Mouse (Mus musculus) kidney, postnatal 10 days (tissue): Measurements from ENCODE around the gene Adgrg2.

ENCODE experiments used
- DNase-seq: peaks from one replicate; pipeline ENCODE4 v3.0.0; 2021; ENCODE audit warnings: mixed read lengths

Gene Adgrg2

DNA sequence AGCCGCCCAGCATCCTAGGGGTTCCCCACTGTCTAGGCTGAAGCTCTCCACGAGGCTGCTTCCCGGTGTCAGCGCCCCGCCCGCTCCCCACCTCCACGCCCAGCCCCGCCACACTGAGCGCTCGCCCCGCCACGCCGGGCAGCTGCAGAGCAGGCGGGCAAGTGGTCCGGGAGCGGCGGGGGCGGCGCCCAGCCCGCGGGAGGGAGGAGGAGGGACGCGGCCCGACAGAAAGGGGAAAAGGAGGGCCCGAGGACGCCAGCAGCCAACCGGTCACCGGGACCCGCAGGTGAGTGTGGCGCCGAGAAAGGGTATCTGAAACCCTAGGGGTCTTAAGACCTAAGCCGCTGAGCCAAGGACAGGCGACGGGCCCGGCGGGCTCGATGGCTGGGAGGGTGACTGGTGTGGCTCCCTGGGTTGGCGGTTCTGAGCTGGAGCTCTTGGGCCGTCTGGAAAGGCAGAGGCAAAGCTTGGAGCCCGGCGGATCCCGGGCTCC, at the start of gene Adgrg2:
Adgrg2 (plus strand) TSS at position 227 of the 493 bp plus-strand sequence.
- peak; percentile 34 for DNase-seq

DNA sequence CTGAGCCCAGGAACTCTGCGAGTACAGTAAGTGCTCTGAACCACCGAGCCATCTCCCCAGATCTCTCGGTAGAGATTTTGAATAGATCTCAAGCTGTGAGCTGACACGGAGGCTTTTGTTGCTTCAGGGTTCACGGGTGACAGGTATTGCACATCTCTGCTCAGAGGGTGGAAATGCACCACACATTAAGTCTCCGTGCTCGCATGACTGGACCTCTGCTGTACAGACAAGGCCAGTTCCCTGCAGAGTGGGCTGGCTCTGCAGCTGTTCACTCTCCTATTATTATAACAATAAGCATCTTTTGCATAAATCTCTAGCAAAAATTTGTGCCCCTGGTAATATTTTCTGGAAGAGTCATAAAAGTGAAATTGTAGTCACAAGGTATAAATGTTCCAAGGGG, 39.5 kb upstream of the Adgrg2 start:
- DNase-seq, result no peak

DNA sequence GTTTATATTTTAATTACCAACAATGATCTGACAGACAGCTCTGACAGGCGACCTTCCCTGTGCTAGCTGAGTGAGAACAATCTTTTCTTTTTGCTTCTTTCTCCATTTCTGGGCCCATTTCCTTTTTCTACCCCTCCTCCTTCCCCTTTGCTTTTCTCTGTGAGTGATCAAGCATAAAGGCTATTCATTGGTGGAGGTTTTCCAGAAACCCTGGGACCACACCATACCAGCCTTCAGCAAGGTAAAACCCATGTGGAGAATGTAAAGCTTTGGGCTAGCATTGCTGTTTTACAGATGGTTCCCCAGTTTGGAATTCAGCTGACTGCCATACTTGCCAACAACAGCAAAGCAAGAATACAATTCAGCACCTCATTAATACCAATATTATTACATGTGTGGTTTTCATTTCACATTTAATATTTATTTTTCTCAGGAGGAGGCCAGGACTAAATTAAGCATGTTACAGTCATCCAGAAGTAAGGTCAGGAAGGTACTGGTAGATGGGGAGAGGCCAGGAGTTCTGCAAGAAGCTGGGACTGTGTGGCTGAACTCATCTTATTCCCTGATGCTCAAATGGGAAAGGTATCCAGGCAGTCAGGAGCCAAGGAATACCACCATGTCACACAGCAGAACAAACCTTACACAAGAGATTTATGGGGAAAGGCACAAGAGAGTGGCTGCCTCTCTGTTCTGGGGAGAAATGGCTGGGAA, 38.4 kb upstream of the Adgrg2 start:
- no peak for DNase-seq

DNA sequence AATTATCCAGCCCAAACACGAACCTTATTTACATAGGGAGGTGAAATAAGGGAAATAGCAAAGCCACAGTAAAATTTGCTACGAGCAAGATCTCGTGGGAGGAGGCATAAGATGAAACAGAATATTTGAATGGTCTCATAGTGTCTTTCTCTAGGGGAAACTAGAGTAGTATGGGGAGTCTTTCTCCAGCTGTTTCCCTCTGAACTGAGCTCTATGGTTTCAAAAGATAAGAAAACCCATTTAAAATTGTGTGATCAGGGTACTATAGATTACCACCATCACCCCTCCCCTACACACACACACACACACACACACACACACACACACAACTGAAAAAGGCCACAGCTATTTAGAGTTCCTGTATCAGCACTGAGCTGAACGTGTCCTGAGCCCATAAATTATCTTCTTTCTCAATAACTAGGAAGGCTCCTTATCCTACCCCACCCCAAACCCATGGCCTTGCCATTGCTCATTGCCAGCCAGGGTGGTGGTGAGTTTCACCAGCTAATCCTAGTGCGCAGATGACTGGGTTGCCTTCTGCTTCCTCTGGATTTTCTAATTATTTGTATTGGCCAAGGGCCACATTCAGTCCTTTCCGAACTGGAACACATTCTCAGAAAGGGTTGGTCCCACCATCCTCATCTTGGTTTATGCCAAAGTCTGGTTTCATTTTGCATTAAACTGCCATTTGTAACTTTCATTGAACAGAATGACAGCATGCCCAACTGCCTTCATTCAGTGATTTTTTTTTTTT, 5.6 kb upstream of the Adgrg2 start:
- no peak for DNase-seq

DNA sequence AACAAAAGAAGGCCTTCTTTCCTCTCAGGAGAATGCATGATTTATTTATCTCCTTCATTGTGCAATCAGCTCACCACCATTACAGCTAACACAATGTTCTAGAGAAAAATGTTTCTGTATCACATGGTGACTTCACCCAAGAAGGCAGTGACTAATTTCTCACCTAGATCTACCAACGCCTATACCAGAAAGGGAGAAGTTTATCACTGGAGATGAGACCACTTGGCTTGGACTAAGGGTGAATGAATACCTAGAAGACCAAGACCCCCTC, 5.1 kb upstream of the Adgrg2 start:
- no peak for DNase-seq

DNA sequence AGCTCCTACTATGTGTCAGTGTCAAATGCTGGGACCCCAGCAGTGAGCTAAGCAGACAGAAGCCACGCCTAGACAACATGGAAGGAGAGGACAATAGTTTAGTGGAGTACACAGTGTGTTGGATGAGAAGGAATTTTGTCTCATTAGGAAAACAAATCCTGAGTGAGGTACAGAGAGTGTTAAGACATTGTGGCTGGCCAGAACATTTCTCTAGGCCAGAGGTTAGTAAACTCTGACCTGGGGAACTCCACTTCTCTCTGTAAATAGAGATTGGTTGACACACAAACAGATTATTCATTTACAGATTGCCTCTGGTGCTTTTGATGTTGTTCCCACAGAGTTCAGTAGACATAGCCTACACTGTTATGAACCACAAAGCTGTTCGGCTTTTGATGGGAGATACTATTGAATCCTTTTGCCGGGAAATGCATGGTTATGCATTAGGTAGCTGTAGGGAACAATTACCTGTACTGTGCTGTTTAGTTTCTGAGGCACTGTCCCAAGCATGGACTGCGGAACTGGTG, 22.5 kb downstream of the Adgrg2 start:
- DNase-seq, result no peak

DNA sequence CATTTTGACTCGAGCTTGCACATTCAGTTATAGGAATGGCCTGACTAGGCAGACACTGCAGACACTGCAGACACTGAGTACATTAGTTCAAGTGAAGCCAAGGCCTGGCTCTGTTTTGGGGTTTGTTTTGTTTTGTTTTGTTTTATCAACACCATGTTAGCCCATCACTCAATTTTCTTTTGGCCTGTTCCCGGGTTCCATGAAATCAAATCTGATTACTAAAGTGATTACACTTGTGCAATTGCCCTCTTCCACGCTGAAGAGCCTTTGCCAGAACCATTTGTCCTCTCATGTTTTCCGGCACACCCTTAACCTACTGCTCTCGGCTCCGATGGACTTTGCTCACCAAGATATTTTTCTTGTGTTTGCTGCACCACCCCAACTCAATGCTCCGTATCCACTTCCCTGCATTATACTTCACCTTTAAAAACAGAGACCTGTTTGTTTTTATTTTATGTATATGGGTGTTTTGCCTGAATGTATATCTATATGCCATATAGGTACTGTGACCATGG, 23.4 kb downstream of the Adgrg2 start:
- DNase-seq, result no peak

DNA sequence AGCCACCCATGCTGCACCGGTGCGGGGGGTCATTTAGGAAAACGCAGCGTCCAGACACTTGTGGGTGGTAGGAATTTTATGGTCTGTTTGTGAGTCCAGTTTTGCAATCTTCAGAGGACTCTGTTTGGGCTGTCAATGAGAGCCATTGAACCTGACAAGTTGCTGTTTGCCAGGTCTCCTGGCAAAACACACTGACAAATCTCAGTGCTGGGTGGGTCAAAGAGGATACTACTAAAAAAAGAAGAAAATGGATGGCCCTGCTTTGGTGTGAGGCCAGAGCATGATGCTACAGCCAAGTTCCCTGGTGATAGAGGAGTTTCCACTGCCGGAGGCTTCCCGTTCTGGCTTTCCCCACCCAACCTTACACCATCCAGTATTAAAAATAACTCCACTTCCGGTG, 27.9 kb downstream of the Adgrg2 start:
- DNase-seq, result no peak

DNA sequence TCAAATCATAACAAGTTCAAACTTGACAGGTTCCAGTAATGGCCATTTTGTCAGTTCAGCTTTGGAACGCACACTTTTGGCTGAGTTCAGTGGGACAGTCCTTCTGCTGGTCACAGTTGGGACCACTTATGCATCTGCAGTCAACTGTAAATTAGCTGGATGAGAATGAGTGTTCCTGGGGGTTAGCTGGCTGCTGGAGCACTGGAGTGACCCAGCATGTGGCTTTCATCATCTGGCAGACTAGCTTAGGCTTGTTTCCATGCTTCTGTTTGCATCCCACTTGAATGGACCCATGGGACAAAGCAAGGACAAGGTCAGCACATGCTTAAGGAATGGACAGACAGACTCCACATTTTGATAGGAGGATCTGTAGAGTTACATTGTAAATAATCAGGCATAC, 33.2 kb downstream of the Adgrg2 start:
- DNase-seq, result peak; percentile 36

DNA sequence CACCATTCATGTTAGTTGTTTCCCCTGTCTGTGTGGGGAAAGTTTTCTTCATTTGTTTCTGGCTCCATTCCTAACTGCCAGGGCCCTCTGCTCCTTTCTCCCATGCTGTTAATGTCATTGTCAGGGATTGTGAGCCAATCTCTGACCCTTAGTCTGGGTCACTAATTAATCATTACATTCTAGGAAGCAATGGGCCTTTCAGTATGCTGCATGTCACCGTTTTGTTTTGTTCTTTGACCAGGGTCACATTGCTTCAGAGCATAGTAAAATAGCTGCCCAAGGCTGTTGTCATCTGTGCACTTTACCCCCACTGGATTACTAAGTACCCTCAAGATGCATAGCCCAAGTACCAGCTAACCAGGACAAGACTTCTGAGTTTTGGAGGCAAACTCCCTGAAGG, 36.0 kb downstream of the Adgrg2 start:
- peak; percentile 6 for DNase-seq

DNA sequence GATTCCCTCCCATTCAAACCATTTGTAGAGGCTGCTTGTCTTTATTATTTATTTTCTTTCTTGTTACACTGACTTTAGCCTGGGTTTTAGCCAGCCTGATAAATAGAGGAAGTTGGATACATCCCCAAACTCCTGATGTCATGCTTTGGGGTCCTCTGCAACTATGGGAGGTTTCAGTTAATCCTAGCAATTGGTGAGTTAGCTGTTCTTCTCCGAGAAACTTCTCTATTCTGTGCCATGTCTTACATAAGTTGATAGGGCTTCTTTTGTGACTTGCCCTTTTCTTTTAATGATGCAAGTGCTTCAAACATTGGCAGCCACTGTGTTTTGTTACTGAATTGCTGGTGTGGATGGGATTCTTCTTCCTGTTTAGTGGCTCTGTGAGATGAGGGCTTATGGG, 36.4 kb downstream of the Adgrg2 start:
- DNase-seq, result no peak

DNA sequence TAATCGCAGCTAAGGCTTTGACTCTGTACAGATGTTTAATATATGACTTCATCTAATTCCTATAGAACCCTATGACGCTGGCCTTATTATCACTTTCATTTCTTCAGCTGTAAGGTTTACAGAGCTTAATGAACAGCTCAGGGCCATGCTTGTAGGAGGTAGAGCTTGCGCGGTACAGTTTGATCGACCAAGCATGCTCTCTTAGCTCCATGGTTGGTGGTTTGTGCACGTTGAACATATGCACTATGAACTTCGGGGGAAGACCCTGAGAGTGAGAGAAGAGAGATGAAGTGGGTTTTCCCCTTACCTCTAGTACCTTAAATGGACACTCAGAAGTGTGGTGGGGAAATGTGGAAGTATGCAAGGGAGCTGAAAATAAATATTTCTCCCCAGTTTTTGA, 41.7 kb downstream of the Adgrg2 start:
- no peak for DNase-seq

DNA sequence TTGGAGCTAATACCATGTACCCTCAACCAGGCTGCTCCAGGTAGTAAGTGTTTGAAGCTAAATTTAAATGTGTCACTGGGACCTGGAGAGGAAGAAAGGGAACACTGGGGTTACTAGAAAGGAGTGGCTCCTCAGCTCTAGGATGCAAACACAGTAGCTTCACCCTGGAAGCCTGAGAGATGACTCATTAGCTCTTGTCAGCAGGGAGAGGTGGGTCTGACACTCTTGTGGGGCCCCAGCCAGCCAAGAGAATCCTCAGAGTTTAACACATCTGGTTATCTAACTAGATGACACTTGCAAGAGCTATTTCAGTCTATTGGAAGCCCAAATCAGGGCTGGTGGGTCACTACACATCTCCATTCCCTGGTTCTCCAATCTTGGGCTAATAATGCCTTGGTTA, 50.8 kb downstream of the Adgrg2 start:
- no peak for DNase-seq

DNA sequence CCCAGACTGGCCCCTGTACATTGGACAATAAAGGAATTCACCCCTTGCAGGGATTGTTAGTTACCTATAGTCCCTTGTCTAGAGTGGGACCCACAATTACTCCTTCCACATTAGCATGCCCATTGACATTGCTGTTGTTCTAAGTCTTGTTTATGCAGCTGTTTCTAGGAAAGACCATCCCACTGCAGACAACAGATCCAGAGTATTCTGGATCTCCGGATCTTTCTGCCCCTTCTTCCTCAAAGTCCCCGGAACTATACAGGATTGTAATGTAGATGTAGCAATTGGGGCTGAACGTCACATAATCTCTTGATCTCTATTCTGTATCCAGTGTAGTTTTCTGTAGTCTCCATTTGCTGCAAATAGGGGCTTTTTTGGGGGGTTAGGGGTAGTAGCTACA, 57.9 kb downstream of the Adgrg2 start:
- no peak for DNase-seq

DNA sequence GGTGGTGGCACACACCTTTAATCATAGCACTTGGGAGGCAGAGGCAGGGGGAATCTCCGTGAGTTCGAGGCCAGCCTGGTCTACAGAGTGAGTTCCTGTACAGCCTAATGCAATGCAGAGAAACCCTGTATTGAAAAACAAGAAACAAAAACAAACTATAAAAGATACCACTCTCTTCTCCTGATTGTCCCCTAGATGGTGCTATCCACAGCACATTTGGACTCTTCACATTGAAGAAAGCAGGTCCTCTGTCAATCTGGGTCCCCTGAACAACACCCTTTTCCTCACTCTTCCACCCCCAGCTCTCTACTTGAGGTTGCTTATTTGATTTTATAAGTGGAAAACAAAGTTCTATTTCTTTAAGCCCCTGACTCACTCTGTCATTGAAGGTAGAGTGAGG, 58.9 kb downstream of the Adgrg2 start:
- DNase-seq, result no peak

DNA sequence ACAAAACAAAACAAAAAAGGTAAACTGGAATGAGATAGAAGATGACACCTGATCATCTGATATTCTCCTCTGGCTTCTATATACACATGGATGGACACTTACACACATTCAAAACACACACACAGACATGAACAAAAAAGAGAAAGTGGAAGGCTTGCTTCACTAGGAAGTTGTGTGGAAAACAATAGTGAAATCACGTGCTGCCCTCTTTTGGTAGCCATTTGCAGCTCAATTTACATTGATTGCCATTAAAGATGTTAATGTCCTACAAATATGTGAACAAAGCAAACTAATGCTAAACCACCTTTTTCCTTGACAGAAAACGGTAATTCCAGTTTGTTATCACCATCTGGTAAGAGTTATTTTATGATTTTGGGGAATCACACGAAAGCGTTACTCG, 65.2 kb downstream of the Adgrg2 start:
- DNase-seq, result peak; percentile 16

DNA sequence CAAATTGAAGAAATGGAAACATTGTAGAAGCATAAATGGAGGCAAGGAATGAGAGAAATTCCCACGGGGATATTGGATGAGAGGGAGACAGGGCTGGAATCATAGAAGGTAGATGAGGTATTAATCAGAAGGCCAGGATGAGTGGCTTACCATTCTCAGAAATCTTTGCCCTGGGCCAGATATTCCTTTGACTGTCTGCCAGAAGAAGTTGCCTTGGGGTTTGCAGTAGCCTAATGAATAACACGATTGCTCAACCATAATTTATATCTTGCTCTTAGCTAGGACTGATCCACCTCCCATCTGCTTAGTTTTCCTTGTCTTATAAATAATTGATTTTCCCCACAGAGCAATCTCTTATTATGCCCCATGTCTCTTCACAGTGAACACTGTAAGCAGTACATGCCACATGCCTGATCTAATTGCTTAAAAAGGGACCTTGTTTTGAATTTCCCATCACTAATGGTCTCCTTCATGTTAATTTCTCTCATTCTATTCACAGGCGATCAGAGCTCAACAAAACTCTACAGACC, 80.8 kb downstream of the Adgrg2 start:
- no peak for DNase-seq

DNA sequence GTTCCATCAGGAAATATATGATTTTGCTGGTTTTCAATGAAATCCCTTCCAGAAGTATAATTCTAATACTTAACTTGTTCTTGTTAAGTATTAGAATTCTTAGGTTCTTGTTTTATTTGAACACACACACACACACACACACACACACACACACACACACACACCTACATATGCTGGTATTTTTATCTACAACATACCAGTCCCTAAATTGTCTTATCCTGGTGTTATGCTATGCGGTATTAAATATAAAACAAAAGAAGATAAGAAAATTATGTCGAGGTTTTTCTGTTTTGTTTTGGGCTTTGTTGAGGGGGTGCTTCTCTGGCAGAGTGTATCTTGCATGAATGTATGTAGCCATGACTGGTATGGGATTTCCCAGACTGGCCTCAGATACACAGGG, 99.3 kb downstream of the Adgrg2 start:
- no peak for DNase-seq

DNA sequence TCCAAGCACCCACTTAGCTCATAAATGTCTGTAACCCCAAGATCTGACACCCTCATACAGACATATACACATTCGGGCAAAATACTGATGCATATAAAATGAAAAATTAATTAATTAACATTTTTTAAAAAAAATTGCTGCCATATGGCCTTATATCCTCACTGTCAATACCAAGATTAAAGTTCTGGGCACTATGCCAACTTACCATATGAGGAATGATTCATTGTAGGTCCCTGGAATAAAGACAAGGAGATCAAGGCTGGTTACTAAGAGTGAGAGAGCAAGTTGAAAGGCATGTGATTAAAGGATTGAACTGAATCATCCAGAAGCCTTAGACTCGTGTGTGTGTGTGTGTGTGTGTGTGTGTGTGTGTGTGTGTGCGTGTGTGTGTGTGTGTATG, 103.8 kb downstream of the Adgrg2 start:
- no peak for DNase-seq

DNA sequence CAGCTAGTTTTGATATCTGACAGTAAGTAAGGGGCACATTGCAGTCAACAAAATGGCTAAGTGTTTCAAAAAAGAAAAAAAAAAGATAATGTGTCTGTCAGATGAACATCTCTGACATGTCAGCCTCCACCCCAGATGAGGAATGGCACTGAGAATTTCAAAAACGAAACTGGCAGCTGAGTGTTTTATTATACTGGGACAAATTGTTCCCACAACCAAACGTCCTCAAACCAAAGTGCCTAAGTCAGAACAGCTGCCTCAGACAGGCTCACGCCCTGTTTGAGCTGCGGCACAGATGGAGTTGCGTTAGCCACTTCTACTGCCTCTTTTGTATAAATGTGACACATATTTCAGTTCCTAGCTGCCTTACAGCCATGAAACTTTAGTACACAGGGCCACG, 104.4 kb downstream of the Adgrg2 start:
- no peak for DNase-seq

DNA sequence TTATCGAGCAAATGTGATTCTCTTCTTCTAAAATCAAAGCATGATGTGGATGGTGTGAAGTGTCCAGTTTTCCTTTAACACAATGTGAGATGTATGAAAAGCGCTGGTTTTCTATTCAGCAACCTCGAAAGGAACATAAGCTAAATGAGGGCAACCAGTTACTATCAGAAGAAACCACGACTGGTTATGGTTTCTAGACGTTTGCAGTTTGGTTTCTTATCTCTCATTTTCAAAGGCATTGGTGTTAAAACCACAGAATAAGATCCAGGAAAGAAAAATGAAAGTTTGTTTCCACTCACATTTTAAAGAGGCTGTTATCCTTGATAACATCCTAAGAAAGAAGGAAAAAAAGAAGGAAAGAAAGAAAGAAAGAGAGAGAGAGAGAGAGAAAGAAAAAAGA, 106.0 kb downstream of the Adgrg2 start:
- DNase-seq, result no peak

DNA sequence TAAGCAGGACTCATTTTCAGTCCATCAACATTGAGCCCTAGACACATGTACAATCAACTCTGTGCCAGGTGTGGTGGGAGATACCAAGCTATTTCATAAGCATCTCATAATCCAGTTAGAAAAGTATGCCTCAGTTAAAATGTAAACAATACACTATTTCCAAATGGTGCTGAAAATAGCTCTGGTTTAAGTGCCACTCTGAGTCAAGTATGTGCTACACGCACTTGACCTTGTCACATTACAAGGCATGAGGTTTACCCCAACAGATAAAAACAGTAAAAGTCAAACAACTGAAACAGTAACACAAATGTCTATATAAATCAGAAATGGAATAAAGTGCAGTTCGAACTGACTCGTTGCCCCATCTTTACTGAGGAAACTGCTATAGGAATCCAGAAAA, 110.6 kb downstream of the Adgrg2 start:
- DNase-seq, result no peak

DNA sequence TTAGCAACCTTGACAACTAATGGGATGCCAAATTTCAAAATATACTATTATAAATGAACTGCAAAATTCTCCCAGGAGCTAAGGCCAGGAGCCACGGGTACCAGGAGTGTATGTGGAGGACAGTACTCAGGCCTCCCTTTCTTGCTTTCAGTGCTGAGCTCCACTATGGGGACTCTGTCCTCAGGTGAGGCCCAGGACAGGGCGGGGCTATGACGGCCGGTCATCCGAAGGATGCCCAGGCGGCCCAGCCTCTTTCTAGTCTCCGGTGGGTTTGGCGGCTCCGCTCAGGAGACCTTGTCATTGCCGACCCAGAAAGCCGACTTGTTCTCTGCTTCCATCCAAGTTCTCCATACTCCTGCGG, 111.2 kb downstream of the Adgrg2 start:
- no peak for DNase-seq
